Mouse (Mus musculus): ENCODE results near the gene Sycn.

DNA sequence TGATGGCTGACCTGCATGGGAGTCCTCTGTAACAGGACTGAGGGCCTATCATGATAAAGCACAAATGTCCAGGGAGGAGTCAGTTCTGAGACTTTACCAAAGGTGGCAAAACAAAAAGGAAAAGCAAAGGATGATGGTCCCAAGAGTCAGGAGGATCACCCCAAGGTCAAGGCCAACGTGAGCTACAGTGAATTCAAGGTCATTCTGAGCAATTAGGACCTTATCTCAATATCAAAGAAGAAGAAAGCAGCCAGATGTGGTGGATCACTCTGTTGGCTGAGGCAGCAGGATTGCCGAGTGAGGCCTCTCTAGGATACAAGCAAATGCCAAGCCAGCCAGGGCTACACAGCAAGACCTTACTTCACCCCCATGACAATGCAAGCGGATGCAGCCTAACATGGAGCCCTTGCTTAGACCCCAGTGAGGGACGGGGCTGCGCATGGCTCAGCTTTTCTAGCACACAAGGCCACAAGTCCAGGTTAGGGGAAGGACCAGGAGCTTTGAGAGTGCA, 37.9 kb downstream of the Sycn start:
- TF ChIP-seq CTCF (IDR thresholded peaks at IDR 0.05) (no peak), EP300 (IDR thresholded peaks at IDR 0.05) (no peak)

Data from lung, postnatal 0 days (tissue).